Mouse (Mus musculus) myocyte (in vitro differentiated cells): ENCODE data around the gene Pcsk4.

Experiments used
- CEBPB ChIP-seq: IDR thresholded peaks from 2 replicates; pipeline ENCODE4 v1.6.1; 2011; ENCODE audit warnings: mild to moderate bottlenecking, moderate library complexity; ENCODE audit not compliant: poor library complexity, insufficient read depth, severe bottlenecking
- E2F4 ChIP-seq: IDR thresholded peaks from one replicate; pipeline ENCODE4 v1.6.1; 2011; ENCODE audit warnings: mild to moderate bottlenecking, control low read depth, moderate library complexity; ENCODE audit not compliant: insufficient read depth
- MAX ChIP-seq: IDR thresholded peaks from one replicate; pipeline ENCODE4 v1.6.1; 2011; ENCODE audit warnings: low read depth, mild to moderate bottlenecking, control low read depth
- MYOG ChIP-seq, 3 experiments: IDR thresholded peaks; one replicate each; pipeline ENCODE4 v1.6.1; 2011; ENCODE audit warnings: control low read depth in 2 of 3, low read depth in 2 of 3, mild to moderate bottlenecking in 2 of 3; ENCODE audit not compliant: insufficient read length in 2 of 3, control insufficient read depth in 1 of 3, insufficient read depth in 1 of 3
- POLR2A ChIP-seq: IDR thresholded peaks from one replicate; pipeline ENCODE4 v1.6.1; 2011; ENCODE audit warnings: low read depth, mild to moderate bottlenecking, control low read depth, moderate library complexity; ENCODE audit not compliant: insufficient read length
- POLR2AphosphoS2 ChIP-seq: IDR thresholded peaks from one replicate; pipeline ENCODE4 v1.6.1; 2011; ENCODE audit warnings: low read depth, control low read depth; ENCODE audit not compliant: insufficient read length
- REST ChIP-seq: IDR thresholded peaks from one replicate; pipeline ENCODE4 v1.6.1; 2011; ENCODE audit warnings: mild to moderate bottlenecking, control low read depth, moderate library complexity; ENCODE audit not compliant: insufficient read depth, insufficient read length
- SRF ChIP-seq: IDR thresholded peaks from one replicate; pipeline ENCODE4 v1.6.1; 2011; ENCODE audit warnings: low read depth; ENCODE audit not compliant: control insufficient read depth, insufficient read length
- TCF12 ChIP-seq: IDR thresholded peaks from one replicate; pipeline ENCODE4 v1.6.1; 2011; ENCODE audit warnings: mild to moderate bottlenecking, control low read depth; ENCODE audit not compliant: poor library complexity, insufficient read depth, severe bottlenecking
- USF1 ChIP-seq: IDR thresholded peaks from one replicate; pipeline ENCODE4 v1.6.1; 2011; ENCODE audit warnings: low read depth, mild to moderate bottlenecking, control low read depth, moderate library complexity

- TF ChIP-seq CEBPB (no peak), POLR2A (no peak), TCF12 (no peak), POLR2AphosphoS2 (no peak), E2F4 (no peak), USF1 (no peak), REST (no peak), MYOG (IDR thresholded peaks at IDR 0.05; ENCODE audit: control insufficient read depth in 1 of 3, insufficient read depth in 1 of 3, insufficient read length in 2 of 3, low read depth in 2 of 3) (no peak), SRF (no peak), MAX (no peak)
Measured at GRCm38 (mm10) chr10:80355431-80355830, 26.1 kb upstream of the Pcsk4 start.
